Mouse (Mus musculus) heart, embryonic 12.5 days (tissue): ENCODE data around the gene Islr. TPM values are rescaled to one million over a fixed set of nuclear protein-coding genes. Genes with fewer than 3 reads are reported as not detected.
A peak's percentile ranks its signal among the peaks of the same experiment; 100 is the strongest.

Experiments used
- ATAC-seq: fragments of 200-750 bp; cut with Nextera tagmentation; 2 replicates; pipeline ENCODE4 v1.8.0; 2017; ENCODE audit warnings: moderate TSS enrichment, moderate library complexity; ENCODE audit not compliant: insufficient number of reproducible peaks, low FRiP score
- H3K27ac ChIP-seq: fragments of 300-500 bp; sonication (generic); 2 replicates; pipeline ENCODE4 v1.5.1; 2016; ENCODE audit warnings: mild to moderate bottlenecking, moderate library complexity; ENCODE audit not compliant: poor library complexity, severe bottlenecking
- H3K27me3 ChIP-seq: fragments of 300-500 bp; sonication (generic); replicated peaks from 2 replicates; pipeline ENCODE4 v1.6.1; 2016; ENCODE audit warnings: mild to moderate bottlenecking, moderate library complexity
- H3K36me3 ChIP-seq: fragments of 300-500 bp; sonication (generic); 2 replicates; pipeline ENCODE4 v1.6.1; 2016; ENCODE audit warnings: mild to moderate bottlenecking, moderate library complexity
- H3K4me1 ChIP-seq: fragments of 300-500 bp; sonication (generic); replicated peaks from 2 replicates; pipeline ENCODE4 v1.6.1; 2016; ENCODE audit warnings: mild to moderate bottlenecking
- H3K4me2 ChIP-seq: fragments of 300-500 bp; sonication (generic); 2 replicates; pipeline ENCODE4 v1.6.1; 2016; ENCODE audit warnings: mild to moderate bottlenecking, moderate library complexity
- H3K4me3 ChIP-seq: fragments of 300-500 bp; sonication (generic); 2 replicates; pipeline ENCODE4 v1.5.1; 2016; ENCODE audit warnings: mild to moderate bottlenecking
- H3K9ac ChIP-seq: fragments of 300-500 bp; sonication (generic); 2 replicates; pipeline ENCODE4 v1.6.1; 2016; ENCODE audit warnings: mild to moderate bottlenecking, moderate library complexity
- H3K9me3 ChIP-seq: fragments of 300-500 bp; sonication (generic); replicated peaks from 2 replicates; pipeline ENCODE4 v1.6.1; 2016; ENCODE audit warnings: mild to moderate bottlenecking, moderate library complexity
- WGBS: fragments of 180-500 bp; shearing (Covaris S2); methylation state at CpG from one replicate; pipeline ENCODE4 v1.1.7; 2016; 5-methylcytosine and 5-hydroxymethylcytosine counted together
- polyA plus RNA-seq: library from polyadenylated mRNA; unstranded; fragments of >200 nt; fragmentation: Nextera tagmentation; extraction: Ambion mirVana; gene quantifications from 2 replicates; pipeline ENCODE4 v1.2.1, GENCODE M21; 2016

Islr gene
- polyA plus RNA-seq, 1 experiment from 2014 or later: 8.5 TPM

DNA sequence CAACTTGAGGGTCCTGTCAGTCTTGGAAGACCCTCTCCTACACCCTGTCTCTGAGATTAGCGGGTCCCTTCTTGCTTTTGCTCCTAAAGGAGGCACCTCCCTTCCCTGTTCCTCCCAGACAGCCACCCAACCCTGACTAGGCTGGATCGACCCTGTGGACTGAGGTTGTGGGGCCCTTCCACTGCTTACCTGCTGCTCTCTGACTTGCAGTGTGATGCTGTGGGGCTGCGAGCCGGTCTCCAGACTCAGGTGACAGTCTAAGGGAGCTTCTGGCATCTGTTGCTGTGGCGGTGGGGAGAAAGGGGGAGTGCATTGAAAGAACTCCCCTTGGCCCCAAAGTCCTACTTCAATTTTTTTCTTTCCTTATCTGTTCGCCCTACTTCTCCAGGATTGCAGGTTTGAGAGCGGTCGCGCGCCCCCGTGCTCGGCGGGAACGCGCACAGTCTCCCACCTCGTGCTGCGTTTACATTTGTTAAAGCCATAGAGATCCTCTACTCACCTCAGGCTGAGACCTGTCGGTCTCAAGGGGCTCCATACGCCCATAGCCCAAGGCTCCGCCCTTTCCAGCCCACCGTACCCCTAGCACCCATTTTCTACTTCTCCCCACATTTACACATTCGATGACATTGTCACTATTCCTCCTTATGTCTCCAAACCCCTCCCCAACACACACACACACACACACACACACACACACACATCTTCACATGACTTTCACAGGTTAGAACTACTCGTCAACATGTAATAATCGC is 2.8 kb downstream of the Islr start:
- Histone ChIP-seq H3K27ac (no peak overlapping the region), H3K9ac (no peak overlapping the region), H3K9me3 (no peaks in the 10 kb centered on the region), H3K27me3 (peaks cover 90% of the 10 kb centered on the region), H3K4me3 (peak overlapping the region; percentile 14; the same call in 1 of the 2 replicates), H3K4me1 (peaks cover 54% of the 10 kb centered on the region), H3K4me2 (peak overlapping the region; percentile 25; the same call in 1 of the 2 replicates), H3K36me3 (no peaks in the 10 kb centered on the region)
- WGBS: 2% methylated on average over 24 of the region's 24 CpGs
- no peak for ATAC-seq

DNA sequence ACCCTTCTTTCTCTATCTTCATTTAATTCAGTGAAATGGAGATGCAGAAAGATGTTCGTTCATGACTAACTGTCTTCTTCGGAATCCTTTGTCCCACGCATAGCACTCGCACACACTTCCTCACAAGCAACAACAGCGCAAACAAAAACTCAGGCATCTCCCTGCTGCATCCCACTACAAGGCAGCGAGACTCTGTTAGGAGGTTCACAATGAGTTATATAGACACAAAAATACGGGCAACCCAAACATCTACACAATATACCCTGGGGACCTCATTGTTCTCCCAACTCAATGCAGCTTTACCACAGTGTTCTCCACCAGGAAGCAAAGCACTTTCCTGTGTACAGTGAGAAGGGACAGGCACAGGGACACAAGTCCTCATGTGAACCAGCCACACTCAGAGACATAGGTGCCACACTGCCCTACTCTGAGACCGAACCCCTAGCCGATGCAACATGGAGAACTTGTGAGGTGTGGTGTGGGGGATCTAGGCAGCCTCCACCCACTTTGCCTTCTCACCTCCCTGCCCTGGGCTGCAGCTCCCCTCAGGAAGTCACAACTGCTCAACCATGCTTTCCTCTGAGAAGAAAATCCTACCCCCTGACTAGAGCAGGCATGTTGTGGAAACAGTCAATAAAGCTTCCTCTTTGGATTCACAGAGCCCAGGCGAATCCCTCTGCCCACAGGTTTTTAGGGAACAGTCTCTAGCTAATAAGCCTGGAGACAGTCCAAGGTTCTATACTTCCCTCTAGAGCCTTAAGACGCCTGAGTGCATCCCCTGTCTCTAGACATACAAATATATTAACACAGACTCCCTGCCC is 3.6 kb downstream of the Islr start:
- H3K4me3 ChIP-seq: no peak overlapping the region
- no peak overlapping the region for H3K9ac ChIP-seq
- H3K9me3 ChIP-seq: no peaks in the 10 kb centered on the region
- WGBS: 7% methylated on average over 11 of the region's 11 CpGs
- peaks cover 60% of the 10 kb centered on the region for H3K4me1 ChIP-seq
- H3K36me3 ChIP-seq: no peaks in the 10 kb centered on the region
- H3K27me3 ChIP-seq: peaks cover 92% of the 10 kb centered on the region
- H3K27ac ChIP-seq: no peak overlapping the region
- H3K4me2 ChIP-seq: no peak overlapping the region
- ATAC-seq: no peak

DNA sequence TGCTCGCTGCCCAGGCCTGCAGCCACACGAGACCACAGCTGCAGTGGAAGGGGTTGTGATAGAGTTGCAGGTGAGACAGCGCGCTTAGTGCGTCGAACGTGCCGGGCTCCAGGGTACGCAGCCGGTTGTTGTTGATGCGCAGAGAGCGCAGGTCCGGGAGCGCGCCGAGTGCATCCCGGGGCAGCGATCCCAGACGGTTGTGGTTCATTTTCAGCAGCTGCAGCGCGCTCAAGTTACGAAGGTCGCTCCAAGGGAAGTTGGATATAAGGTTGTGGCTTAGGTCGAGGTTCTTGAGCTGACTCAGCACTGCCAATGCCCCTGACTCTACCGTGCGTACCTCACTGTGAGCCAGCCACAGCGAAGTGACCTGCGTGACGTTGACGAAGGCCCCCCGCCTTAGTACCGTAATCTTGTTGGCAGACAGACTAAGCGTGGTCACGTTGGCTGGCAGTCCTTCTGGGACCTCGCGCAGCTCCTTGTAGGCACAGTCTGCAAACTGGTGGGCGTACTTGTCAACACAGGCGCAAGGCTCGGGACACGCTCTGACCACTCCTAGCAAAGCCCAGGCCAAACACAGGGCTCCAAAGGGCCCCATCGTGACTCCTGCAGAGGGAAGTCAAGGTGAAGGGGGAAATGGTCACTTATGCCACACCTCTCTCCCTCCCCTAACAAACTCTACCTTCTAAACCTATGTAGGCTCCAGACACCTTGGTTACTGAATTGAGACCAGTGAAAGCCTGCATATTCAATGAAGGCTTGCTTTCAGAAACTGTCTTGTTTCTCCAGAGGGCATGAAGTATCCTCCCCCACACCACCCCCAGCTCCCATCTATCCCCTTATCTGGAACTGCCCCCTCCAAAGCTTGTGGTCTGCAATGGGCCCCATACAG is 4.5 kb downstream of the Islr start:
- Histone ChIP-seq H3K9me3 (no peaks in the 10 kb centered on the region), H3K27ac (no peak overlapping the region), H3K4me2 (peak overlapping the region; percentile 70), H3K4me1 (peaks cover 60% of the 10 kb centered on the region), H3K27me3 (peaks cover 93% of the 10 kb centered on the region), H3K9ac (no peak overlapping the region), H3K4me3 (peak overlapping the region; percentile 38), H3K36me3 (no peaks in the 10 kb centered on the region)
- no peak for ATAC-seq
- WGBS: 1% methylated on average over 41 of the region's 41 CpGs

DNA sequence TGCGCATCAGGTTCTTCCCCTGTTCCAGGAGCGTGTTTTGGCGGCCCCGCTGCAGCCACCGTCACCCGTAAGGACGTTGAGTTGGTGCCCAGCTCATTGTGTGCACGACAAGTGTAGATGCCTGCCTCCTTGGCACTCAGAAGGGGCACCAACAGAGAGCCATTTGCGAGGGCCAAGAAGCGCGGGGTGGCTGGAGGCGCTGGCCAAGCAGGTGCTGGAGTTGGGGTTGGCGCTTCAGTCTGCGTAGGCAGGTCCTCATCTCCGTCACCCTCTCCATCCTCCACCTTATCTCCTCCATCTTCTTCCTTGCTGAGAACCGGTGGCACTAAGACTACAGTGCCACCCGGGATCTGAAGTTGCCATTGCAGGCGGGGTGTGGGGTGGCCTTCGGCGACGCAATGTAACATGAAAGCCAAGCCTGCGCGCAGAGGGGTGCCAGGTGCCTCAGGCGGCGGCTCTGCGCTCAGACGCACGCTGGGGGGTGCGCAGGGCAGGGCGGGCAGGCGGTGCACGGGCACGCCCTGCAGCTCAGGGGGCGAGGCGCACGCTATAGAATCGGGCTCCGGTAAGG is 5.2 kb downstream of the Islr start:
- no peak for ATAC-seq
- no peaks in the 10 kb centered on the region for H3K36me3 ChIP-seq
- peaks cover 58% of the 10 kb centered on the region for H3K4me1 ChIP-seq
- H3K27me3 ChIP-seq: peaks cover 100% of the 10 kb centered on the region
- H3K4me3 ChIP-seq: peak overlapping the region; percentile 38
- H3K9me3 ChIP-seq: no peaks in the 10 kb centered on the region
- no peak overlapping the region for H3K27ac ChIP-seq
- H3K4me2 ChIP-seq: peak overlapping the region; percentile 70
- WGBS: under 1% methylated on average over 38 of the region's 38 CpGs
- no peak overlapping the region for H3K9ac ChIP-seq

DNA sequence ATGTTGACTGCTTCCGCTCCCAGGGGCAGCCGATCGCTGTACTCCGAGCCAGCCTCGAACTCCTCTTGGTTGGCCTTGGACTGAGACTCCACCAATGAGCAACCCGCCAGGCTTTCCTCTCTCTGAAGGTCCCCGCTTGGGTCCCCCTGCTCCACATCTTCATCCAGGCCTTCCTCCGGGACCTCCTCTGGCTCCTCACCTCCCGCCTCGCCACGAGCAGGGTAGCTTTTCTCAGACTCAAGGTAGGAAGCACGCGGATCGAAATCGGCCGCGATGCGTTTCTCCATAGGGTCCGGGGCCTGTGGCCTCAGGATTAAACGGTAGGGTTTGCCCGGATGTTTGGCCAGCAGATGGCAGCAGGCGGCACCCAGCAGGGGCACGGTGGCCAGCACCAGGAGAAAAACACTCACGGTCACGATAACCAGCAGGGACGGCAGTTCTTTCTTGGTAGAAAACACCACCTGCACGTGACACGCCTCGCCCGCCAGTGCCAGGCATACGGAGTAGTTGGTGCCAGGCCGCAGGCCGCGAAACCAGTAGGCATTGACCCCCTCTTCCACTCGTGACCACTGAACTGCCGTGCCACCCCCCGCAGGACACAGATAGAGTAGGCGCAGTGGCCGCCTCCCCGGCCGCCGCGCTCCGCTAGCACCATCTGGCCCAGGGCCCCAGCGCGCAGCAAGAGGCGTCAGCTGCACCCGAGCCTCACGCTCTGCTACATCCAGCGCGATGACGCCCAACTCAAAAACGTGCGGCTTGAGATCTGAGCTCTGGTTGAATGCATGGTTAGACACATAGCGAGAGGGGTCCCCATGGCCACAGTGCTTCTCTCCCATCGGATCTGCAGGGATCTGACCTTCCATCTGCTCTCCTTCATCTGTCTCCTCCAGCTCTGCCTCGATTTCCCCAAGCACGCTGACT is 6.1 kb downstream of the Islr start:
- Histone ChIP-seq H3K4me3 (peak overlapping the region; percentile 38), H3K4me2 (peak overlapping the region; percentile 70), H3K27me3 (peaks cover 100% of the 10 kb centered on the region), H3K9ac (0 out of 2 replicates have a peak overlapping the region, but pooled peaks have one; percentile 7), H3K36me3 (no peaks in the 10 kb centered on the region), H3K27ac (no peak overlapping the region), H3K4me1 (peaks cover 52% of the 10 kb centered on the region), H3K9me3 (no peaks in the 10 kb centered on the region)
- no peak for ATAC-seq
- 1% methylated on average over 58 of the region's 58 CpGs for WGBS

DNA sequence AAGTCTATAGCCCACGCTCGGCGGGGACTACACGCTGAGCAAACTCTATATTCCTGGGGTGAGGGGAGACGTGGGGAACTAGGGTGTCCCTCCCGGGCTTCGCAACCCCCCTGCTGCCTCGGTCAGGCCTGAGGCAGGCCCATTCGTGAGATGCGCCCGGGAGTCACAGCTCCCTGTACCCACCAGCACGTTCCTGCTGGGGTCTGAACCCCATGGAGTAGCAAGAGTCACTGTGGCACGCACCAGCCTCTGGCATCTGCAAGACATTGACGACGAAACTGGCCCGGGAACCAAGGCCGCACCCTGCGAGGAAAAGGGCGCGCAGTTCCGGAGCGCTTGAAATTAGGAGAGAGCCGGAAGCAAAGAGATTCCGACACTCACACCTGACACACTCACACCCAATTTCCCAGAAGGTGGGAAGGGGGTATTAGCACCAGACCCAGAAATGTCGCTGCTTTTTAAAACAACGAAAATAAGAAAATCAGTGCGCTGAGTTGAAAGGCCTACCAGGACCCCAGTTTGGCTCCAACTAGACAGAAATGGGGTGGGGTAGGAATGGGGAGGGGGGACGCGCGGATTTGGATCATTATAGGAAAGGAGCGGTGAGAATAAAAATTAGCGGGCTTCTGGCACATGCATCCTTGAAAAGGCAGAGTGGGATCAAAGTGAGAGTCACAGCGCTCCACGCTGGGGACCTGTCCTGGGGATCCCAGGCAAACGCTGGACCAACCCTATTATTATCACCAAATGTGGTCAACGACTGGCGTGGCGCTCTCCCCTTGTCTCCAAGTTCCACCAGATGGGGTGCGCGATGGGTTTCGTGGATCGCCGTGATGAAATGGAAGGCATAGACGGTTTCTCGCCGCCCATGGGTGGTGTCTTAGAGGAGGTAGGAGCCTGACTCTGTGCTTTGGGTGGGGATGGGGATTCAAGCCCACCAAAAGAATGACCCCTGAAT is 7.2 kb downstream of the Islr start:
- H3K4me1 ChIP-seq: peaks cover 48% of the 10 kb centered on the region
- WGBS: 4% methylated on average over 46 of the region's 46 CpGs
- peak overlapping the region; percentile 38 for H3K4me3 ChIP-seq
- no peak overlapping the region for H3K27ac ChIP-seq
- no peaks in the 10 kb centered on the region for H3K36me3 ChIP-seq
- peak overlapping the region; percentile 70 for H3K4me2 ChIP-seq
- ATAC-seq: no peak
- H3K9me3 ChIP-seq: no peaks in the 10 kb centered on the region
- no peak overlapping the region; the same call in 1 of the 2 replicates for H3K9ac ChIP-seq
- H3K27me3 ChIP-seq: peaks cover 91% of the 10 kb centered on the region

DNA sequence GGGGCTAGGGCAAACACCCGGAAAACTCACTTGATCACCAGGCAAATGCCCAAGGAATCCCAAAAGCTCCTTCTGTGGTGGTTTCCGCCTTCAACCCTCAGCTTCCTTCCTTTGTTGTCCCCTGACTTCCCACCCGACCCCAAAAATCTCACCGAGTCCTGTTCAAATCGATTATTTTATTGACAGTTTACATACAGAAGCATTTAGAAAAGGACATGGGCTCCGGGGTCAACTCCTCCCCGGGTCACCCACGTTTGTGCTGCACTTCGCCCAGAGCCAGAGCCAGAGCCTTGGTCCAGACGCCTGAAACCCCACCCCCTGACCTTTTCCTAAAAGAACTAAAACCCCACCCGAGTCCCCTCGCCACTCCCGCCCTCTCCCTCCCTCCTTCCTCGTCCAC is 8.0 kb downstream of the Islr start:
- 4% methylated on average over 14 of the region's 14 CpGs for WGBS
- no peak overlapping the region for H3K27ac ChIP-seq
- H3K36me3 ChIP-seq: no peaks in the 10 kb centered on the region
- H3K9ac ChIP-seq: no peak overlapping the region
- peak overlapping the region; percentile 30 for H3K4me3 ChIP-seq
- peak overlapping the region; percentile 70 for H3K4me2 ChIP-seq
- H3K27me3 ChIP-seq: peaks cover 84% of the 10 kb centered on the region
- peaks cover 40% of the 10 kb centered on the region for H3K4me1 ChIP-seq
- no peak for ATAC-seq
- H3K9me3 ChIP-seq: no peaks in the 10 kb centered on the region

DNA sequence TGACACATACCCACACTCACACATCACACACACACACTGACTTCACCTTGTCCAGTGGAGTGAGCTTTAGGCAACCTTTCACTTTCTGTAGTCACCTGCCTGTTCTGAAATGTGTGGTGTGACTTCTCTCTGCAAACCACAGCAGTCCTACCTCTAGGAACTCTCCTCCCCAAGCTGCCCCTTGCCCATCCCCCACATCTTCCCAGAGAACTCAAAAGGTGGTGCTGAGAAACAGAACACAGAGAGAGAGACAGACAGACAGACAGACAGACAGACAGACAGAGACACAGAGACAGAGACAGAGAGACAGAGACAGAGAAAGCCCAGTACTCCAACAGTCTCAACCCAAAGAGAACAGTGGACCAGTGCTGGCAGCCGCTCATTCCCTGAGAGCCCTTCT is 8.4 kb downstream of the Islr start:
- H3K4me2 ChIP-seq: no peak overlapping the region

DNA sequence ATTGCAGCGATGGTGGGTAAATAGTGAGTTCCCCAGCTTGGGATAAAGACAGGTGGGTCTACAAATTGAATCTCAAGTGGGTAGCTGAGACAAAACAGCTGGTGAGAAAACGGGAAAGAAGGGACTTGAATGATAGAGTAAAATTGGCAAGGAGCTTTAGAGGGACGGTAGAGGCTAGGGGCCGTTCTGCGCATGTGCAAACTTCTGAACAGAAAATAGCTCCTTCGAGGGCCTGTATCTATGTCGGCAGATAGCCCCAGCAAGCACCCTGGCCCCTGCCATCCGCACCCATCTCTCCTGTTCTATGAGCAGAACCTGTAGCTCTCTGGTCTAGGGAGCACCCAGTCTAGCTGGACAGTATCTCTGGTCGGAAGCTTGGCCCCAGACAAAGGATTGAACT is 9.9 kb downstream of the Islr start:
- Histone ChIP-seq H3K4me2 (no peak overlapping the region), H3K36me3 (no peaks in the 10 kb centered on the region), H3K9ac (no peak overlapping the region), H3K27ac (no peak overlapping the region), H3K27me3 (peaks cover 75% of the 10 kb centered on the region), H3K4me3 (no peak overlapping the region), H3K4me1 (peaks cover 33% of the 10 kb centered on the region), H3K9me3 (no peaks in the 10 kb centered on the region)
- 50% methylated on average over 9 of the region's 9 CpGs for WGBS
- ATAC-seq: no peak

More for the DNA sequence above, 8.4 kb downstream of the Islr start:
- Histone ChIP-seq H3K4me1 (peaks cover 39% of the 10 kb centered on the region), H3K9me3 (no peaks in the 10 kb centered on the region), H3K27ac (no peak overlapping the region), H3K9ac (no peak overlapping the region), H3K36me3 (no peaks in the 10 kb centered on the region), H3K27me3 (peaks cover 83% of the 10 kb centered on the region), H3K4me3 (no peak overlapping the region)
- ATAC-seq: no peak
- 9% methylated on average over 1 of the region's 1 CpGs for WGBS
